Mouse (Mus musculus): ENCODE results near the gene Ushbp1. TPM values are rescaled to one million over a fixed set of nuclear protein-coding genes. Genes with fewer than 3 reads are reported as not detected.

The Ushbp1 gene
- total and polyA plus RNA-seq, 3 experiments: not detected

GRCm38 (mm10) chr8:71380178-71381171, 15.1 kb downstream of the Ushbp1 start:
- in situ Hi-C loops (cut with MboI; ENCODE audit: low pct_ligation_motif_present, low pct_unique_long_range_greater_than_20kb, low sequenced_read_pairs): no loop called here
- no peak overlapping the region for H3K27ac ChIP-seq (ENCODE audit: insufficient read depth, low read depth)

GRCm38 (mm10) chr8:71379512-71380075, 16.0 kb downstream of the Ushbp1 start:
- Histone ChIP-seq H3K79me2 (replicated peaks; ENCODE audit: control insufficient read depth, extremely low read depth, insufficient read depth, poor library complexity, severe bottlenecking) (no peaks in the 10 kb centered on the region), H3K27me3 (replicated peaks) (no peaks in the 10 kb centered on the region), H3K9me3 (replicated peaks; ENCODE audit: low read length) (peaks cover 9% of the 10 kb centered on the region), H3K9ac (ENCODE audit: insufficient read depth, low read depth) (no peak overlapping the region), H3K36me3 (replicated peaks in 1 of 2; ENCODE audit: control insufficient read depth in 1 of 2, insufficient read depth in 1 of 2, low read length in 1 of 2) (peaks cover 17 to 40% of the 10 kb centered on the region in 2 experiments), H3K27ac (ENCODE audit: insufficient read depth, low read depth) (no peak overlapping the region), H3K4me3 (replicated peaks in 1 of 3; ENCODE audit: low read depth in 2 of 3, low read length in 2 of 3, poor library complexity in 1 of 3) (peak overlapping the region in 1 of 3 experiments; percentile 3), H3K4me2 (ENCODE audit: insufficient read depth, low read depth, poor library complexity, severe bottlenecking) (peak overlapping the region; percentile 54; the same call in 1 of the 2 replicates), H3K4me1 (ENCODE audit: control insufficient read depth in 1 of 2, insufficient read depth in 2 of 2) (peaks cover 15 to 52% of the 10 kb centered on the region in 2 experiments)
- TF ChIP-seq NELFE (IDR thresholded peaks at IDR 0.05; ENCODE audit: low read depth, low read length) (no peak), CHD1 (IDR thresholded peaks at IDR 0.05; ENCODE audit: low read depth, low read length) (no peak), EP300 (IDR thresholded peaks at IDR 0.05; ENCODE audit: low read length) (no peak), USF1 (IDR thresholded peaks at IDR 0.05; ENCODE audit: low read depth, low read length) (no peak)
- no peak for DNase-seq (ENCODE audit: extremely low read depth)
- in situ Hi-C loops (cut with MboI; ENCODE audit: low pct_ligation_motif_present, low pct_unique_long_range_greater_than_20kb, low sequenced_read_pairs) (no loop called here), dilution Hi-C loops (cut with MboI; ENCODE audit: extremely low pct_ligation_motif_present, extremely low pct_unique_long_range_greater_than_20kb, low sequenced_read_pairs) (no loop called here)

More at GRCm38 (mm10) chr8:71380178-71381171, 15.1 kb downstream of the Ushbp1 start:
- Histone ChIP-seq H3K9ac (ENCODE audit: insufficient read depth, low read depth) (peak overlapping the region; percentile 86), H3K4me3 (replicated peaks in 1 of 3; ENCODE audit: low read depth in 2 of 3, low read length in 2 of 3, poor library complexity in 1 of 3) (peak overlapping the region; percentile 61 to 94 (median 77)), H3K36me3 (replicated peaks in 1 of 2; ENCODE audit: control insufficient read depth in 1 of 2, insufficient read depth in 1 of 2, low read length in 1 of 2) (peaks cover 9 to 31% of the 10 kb centered on the region in 2 experiments), H3K4me2 (ENCODE audit: insufficient read depth, low read depth, poor library complexity, severe bottlenecking) (peak overlapping the region; percentile 54), H3K79me2 (replicated peaks; ENCODE audit: control insufficient read depth, extremely low read depth, insufficient read depth, poor library complexity, severe bottlenecking) (no peaks in the 10 kb centered on the region), H3K27me3 (replicated peaks) (no peaks in the 10 kb centered on the region), H3K9me3 (replicated peaks; ENCODE audit: low read length) (peaks cover 8% of the 10 kb centered on the region), H3K4me1 (ENCODE audit: control insufficient read depth in 1 of 2, insufficient read depth in 2 of 2) (peaks cover 15 to 45% of the 10 kb centered on the region in 2 experiments)
- dilution Hi-C loops (cut with MboI; ENCODE audit: extremely low pct_ligation_motif_present, extremely low pct_unique_long_range_greater_than_20kb, low sequenced_read_pairs): no loop called here
- no peak for DNase-seq (ENCODE audit: extremely low read depth)
- TF ChIP-seq PAX5 (IDR thresholded peaks at IDR 0.05; ENCODE audit: low read length): no peak
- no peak for TF ChIP-seq POLR2A (IDR thresholded peaks at IDR 0.05; ENCODE audit: low read depth, low read length)
- TF ChIP-seq GABPA (IDR thresholded peaks at IDR 0.05; ENCODE audit: insufficient replicate concordance, low read depth, low read length): no peak
- no peak for TF ChIP-seq EP300 (IDR thresholded peaks at IDR 0.05; ENCODE audit: low read length)
- TF ChIP-seq ELF1 (IDR thresholded peaks at IDR 0.05; ENCODE audit: low read depth, low read length): no peak
- TF ChIP-seq RAD21 (IDR thresholded peaks at IDR 0.05; ENCODE audit: low read depth, low read length): no peak
- TF ChIP-seq MAZ (IDR thresholded peaks at IDR 0.05; ENCODE audit: low read depth, low read length): no peak
- no peak for TF ChIP-seq IRF4 (IDR thresholded peaks at IDR 0.05; ENCODE audit: low read depth, low read length)

All from CH12.LX (cell line).